Mouse (Mus musculus) olfactory bulb, adult 2 months (tissue): ENCODE measurements at regions not wholly inside any gene's neighbourhood (a gene's known extent, or its start where the extent isn't known, plus 50 kb on each side); places are given as distances from the start of the nearest gene placed in this dataset.

Source experiments
- CTCF ChIP-seq: fragments of 200-500 bp; IDR thresholded peaks from 2 replicates; pipeline ENCODE4 v1.5.1; 2012; ENCODE audit warnings: low read depth, mild to moderate bottlenecking, low read length, moderate library complexity; ENCODE audit not compliant: insufficient read depth
- POLR2A ChIP-seq: fragments of 200-500 bp; IDR thresholded peaks from 2 replicates; pipeline ENCODE4 v1.6.1; 2012; ENCODE audit warnings: mild to moderate bottlenecking, low read depth, low read length, moderate library complexity; ENCODE audit not compliant: insufficient read depth

DNA sequence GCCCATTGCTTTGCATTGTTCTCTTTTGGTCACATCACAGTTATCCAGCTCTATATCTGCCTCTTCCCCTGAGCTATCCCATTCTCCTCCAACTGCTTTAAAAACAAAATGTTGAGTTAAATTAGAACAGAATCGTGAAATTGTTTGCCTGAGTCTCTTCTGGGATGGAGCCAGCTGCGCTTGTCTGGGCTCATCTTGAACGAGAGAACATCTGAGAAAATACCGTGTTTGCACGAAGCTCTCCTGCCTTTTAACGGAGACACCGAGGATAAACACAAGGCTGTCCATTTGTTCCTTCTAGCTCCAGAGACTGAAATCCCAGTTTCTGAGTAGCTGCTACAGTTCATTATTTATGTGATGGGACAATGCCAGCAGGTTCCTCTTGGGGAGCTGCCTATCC, 186.6 kb downstream of the Ackr3 start:
- TF ChIP-seq CTCF (no peak), POLR2A (no peak)
